Mouse (Mus musculus) liver, embryonic 11.5 days (tissue): ENCODE measurements around the gene Arfgef2. TPM values are rescaled to one million over a fixed set of nuclear protein-coding genes. Genes with fewer than 3 reads are reported as not detected.

Experiments used
- ATAC-seq: fragments of 200-750 bp; cut with Nextera tagmentation; replicated peaks from 2 replicates; pipeline ENCODE4 v1.8.0; 2017; ENCODE audit warnings: moderate number of reproducible peaks, mild to moderate bottlenecking, moderate TSS enrichment, moderate library complexity; ENCODE audit not compliant: low FRiP score
- DNase-seq: peaks from one replicate; pipeline ENCODE4 v3.0.0-alpha.2; 2017; ENCODE audit warnings: low spot score
- H3K27ac ChIP-seq: fragments of 300-500 bp; sonication (generic); 2 replicates; pipeline ENCODE4 v1.5.1; 2014; ENCODE audit warnings: mild to moderate bottlenecking, low read depth, low read length, control low read depth
- H3K27me3 ChIP-seq: fragments of 300-500 bp; sonication (generic); replicated peaks from 2 replicates; pipeline ENCODE4 v1.6.1; 2014; ENCODE audit warnings: low read length, mixed read lengths; ENCODE audit not compliant: control insufficient read depth, insufficient read depth
- H3K36me3 ChIP-seq: fragments of 300-500 bp; sonication (generic); 2 replicates; pipeline ENCODE4 v1.6.1; 2014; ENCODE audit warnings: mild to moderate bottlenecking, low read length, moderate library complexity, mixed read lengths; ENCODE audit not compliant: control insufficient read depth, insufficient read depth
- H3K4me1 ChIP-seq: fragments of 300-500 bp; sonication (generic); replicated peaks from 2 replicates; pipeline ENCODE4 v1.6.1; 2014; ENCODE audit warnings: low read length, mixed read lengths; ENCODE audit not compliant: control insufficient read depth, insufficient read depth
- H3K4me2 ChIP-seq: fragments of 300-500 bp; sonication (generic); 2 replicates; pipeline ENCODE4 v1.6.1; 2014; ENCODE audit warnings: mild to moderate bottlenecking, control low read depth, moderate library complexity
- H3K4me3 ChIP-seq: fragments of 300-500 bp; sonication (generic); 2 replicates; pipeline ENCODE4 v1.5.1; 2014; ENCODE audit warnings: low read depth, low read length, control low read depth
- H3K9ac ChIP-seq: fragments of 300-500 bp; sonication (generic); 2 replicates; pipeline ENCODE4 v1.6.1; 2014; ENCODE audit warnings: low read depth, low read length, control low read depth
- H3K9me3 ChIP-seq: fragments of 300-500 bp; sonication (generic); 2 replicates; pipeline ENCODE4 v1.6.1; 2016; ENCODE audit warnings: low read length, inconsistent platforms, mixed read lengths; ENCODE audit not compliant: control insufficient read depth
- WGBS: fragments of 180-500 bp; shearing (Covaris S2); extraction: QIAGEN DNeasy Blood & Tissue Kit; methylation state at CpG from one replicate; pipeline ENCODE4 v1.1.7; 2014; 5-methylcytosine and 5-hydroxymethylcytosine counted together
- polyA plus RNA-seq: library from polyadenylated mRNA; unstranded; fragments of >200 nt; fragmentation: Nextera tagmentation; extraction: Ambion mirVana; gene quantifications from 2 replicates; pipeline ENCODE4 v1.2.1, GENCODE M21; 2014

Gene Arfgef2
- polyA plus RNA-seq, 1 experiment from 2014 or later: 11.3 TPM

GRCm38 (mm10) chr2:166933943-166934342 is 128.6 kb downstream of the Arfgef2 start:
- whole genome bisulfite sequencing: 94% methylated on average over 6 of the region's 6 CpGs
- peaks cover 45% of the 10 kb centered on the region for H3K36me3 ChIP-seq

GRCm38 (mm10) chr2:166934416-166934815 is 129.0 kb downstream of the Arfgef2 start:
- H3K4me2 ChIP-seq: no peak overlapping the region
- H3K36me3 ChIP-seq: peaks cover 41% of the 10 kb centered on the region
- DNase-seq (no peak), ATAC-seq (no peak)
- H3K4me1 ChIP-seq: no peaks in the 10 kb centered on the region
- no peak overlapping the region for H3K9ac ChIP-seq
- no peak overlapping the region for H3K4me3 ChIP-seq
- no peak overlapping the region for H3K27ac ChIP-seq
- H3K27me3 ChIP-seq: no peaks in the 10 kb centered on the region
- 90% methylated on average over 5 of the region's 5 CpGs for WGBS
- no peaks in the 10 kb centered on the region for H3K9me3 ChIP-seq

More at GRCm38 (mm10) chr2:166933943-166934342, 128.6 kb downstream of the Arfgef2 start:
- Histone ChIP-seq H3K27me3 (no peaks in the 10 kb centered on the region), H3K27ac (no peak overlapping the region), H3K4me2 (no peak overlapping the region), H3K4me1 (no peaks in the 10 kb centered on the region), H3K9ac (no peak overlapping the region), H3K4me3 (no peak overlapping the region), H3K9me3 (no peaks in the 10 kb centered on the region)
- DNase-seq: no peak
- ATAC-seq: no peak

- H3K9me3 ChIP-seq: no peaks in the 10 kb centered on the region
- no peaks in the 10 kb centered on the region for H3K27me3 ChIP-seq
- H3K27ac ChIP-seq: no peak overlapping the region
- ATAC-seq (no peak), DNase-seq (no peak)
- 91% methylated on average over 7 of the region's 7 CpGs for WGBS
- H3K4me3 ChIP-seq: no peak overlapping the region
- H3K36me3 ChIP-seq: peaks cover 42% of the 10 kb centered on the region
- no peak overlapping the region for H3K4me2 ChIP-seq
- H3K9ac ChIP-seq: no peak overlapping the region
- H3K4me1 ChIP-seq: no peaks in the 10 kb centered on the region
Observed at GRCm38 (mm10) chr2:166935582-166935981, 130.2 kb downstream of the Arfgef2 start.

- DNase-seq: no peak
- ATAC-seq: no peak
- peaks cover 43% of the 10 kb centered on the region for H3K36me3 ChIP-seq
Observed at GRCm38 (mm10) chr2:166936166-166936565, 130.8 kb downstream of the Arfgef2 start.

GRCm38 (mm10) chr2:166943146-166943545 is 137.8 kb downstream of the Arfgef2 start:
- H3K9ac ChIP-seq: no peak overlapping the region
- no peak for ATAC-seq
- 82% methylated on average over 2 of the region's 2 CpGs for WGBS
- H3K27me3 ChIP-seq: no peaks in the 10 kb centered on the region
- no peak for DNase-seq
- H3K9me3 ChIP-seq: no peaks in the 10 kb centered on the region
- H3K27ac ChIP-seq: no peak overlapping the region
- H3K36me3 ChIP-seq: peaks cover 56% of the 10 kb centered on the region
- H3K4me1 ChIP-seq: no peaks in the 10 kb centered on the region
- H3K4me3 ChIP-seq: no peak overlapping the region
- H3K4me2 ChIP-seq: no peak overlapping the region

More at GRCm38 (mm10) chr2:166936166-166936565, 130.8 kb downstream of the Arfgef2 start:
- WGBS: 99% methylated on average over 2 of the region's 2 CpGs
- no peaks in the 10 kb centered on the region for H3K9me3 ChIP-seq
- no peaks in the 10 kb centered on the region for H3K4me1 ChIP-seq
- H3K4me3 ChIP-seq: no peak overlapping the region
- no peak overlapping the region for H3K9ac ChIP-seq
- H3K4me2 ChIP-seq: no peak overlapping the region
- no peaks in the 10 kb centered on the region for H3K27me3 ChIP-seq
- no peak overlapping the region for H3K27ac ChIP-seq

GRCm38 (mm10) chr2:166944346-166944745 is 139.0 kb downstream of the Arfgef2 start:
- H3K27ac ChIP-seq: no peak overlapping the region
- no peaks in the 10 kb centered on the region for H3K27me3 ChIP-seq
- no peak overlapping the region for H3K4me2 ChIP-seq
- no peaks in the 10 kb centered on the region for H3K4me1 ChIP-seq
- no peak overlapping the region for H3K9ac ChIP-seq
- peaks cover 63% of the 10 kb centered on the region for H3K36me3 ChIP-seq
- DNase-seq (no peak), ATAC-seq (no peak)
- WGBS: 86% methylated on average over 1 of the region's 1 CpGs
- no peak overlapping the region for H3K4me3 ChIP-seq
- H3K9me3 ChIP-seq: no peaks in the 10 kb centered on the region

GRCm38 (mm10) chr2:166945456-166945855 is 140.1 kb downstream of the Arfgef2 start:
- H3K36me3 ChIP-seq: peaks cover 63% of the 10 kb centered on the region
- DNase-seq (no peak), ATAC-seq (peak; percentile 30; the same call in 1 of the 2 replicates)
- H3K4me1 ChIP-seq: no peaks in the 10 kb centered on the region
- H3K4me2 ChIP-seq: no peak overlapping the region
- H3K27ac ChIP-seq: no peak overlapping the region
- no peaks in the 10 kb centered on the region for H3K9me3 ChIP-seq
- H3K4me3 ChIP-seq: no peak overlapping the region
- no peaks in the 10 kb centered on the region for H3K27me3 ChIP-seq
- 64% methylated on average over 4 of the region's 4 CpGs for WGBS
- H3K9ac ChIP-seq: no peak overlapping the region

Other genes with a start within 250 kb of the Arfgef2 start
- 16.1 and 16.5 TPM in 2 replicates for gene Prex1, start 91.8 kb upstream of the Arfgef2 start, polyA plus RNA-seq
- 7.6 and 9.5 TPM in 2 replicates for gene Trp53rkb, start 13.1 kb upstream of the Arfgef2 start, polyA plus RNA-seq
- gene Cse1l, start 100.5 kb downstream of the Arfgef2 start, polyA plus RNA-seq: 155 and 183 TPM in 2 replicates
- gene Stau1, start 190.7 kb downstream of the Arfgef2 start, polyA plus RNA-seq: 57.1 and 59.5 TPM in 2 replicates
- gene Ddx27, start 209.6 kb downstream of the Arfgef2 start, polyA plus RNA-seq: 102 and 103 TPM in 2 replicates